Mouse (Mus musculus) left cerebral cortex, adult 8-10 months (tissue): ENCODE results near the gene Ptchd3. TPM values are rescaled to one million over a fixed set of nuclear protein-coding genes. Genes with fewer than 3 reads are reported as not detected.

Experiments
- DNase-seq, 2 experiments: peaks; one replicate each; pipeline ENCODE4 v3.0.0; 2022; ENCODE audit warnings: low spot score in 2 of 2
- total RNA-seq, 4 experiments: library from RNA; stranded (reverse); gene quantifications; 2 replicates each; pipeline ENCODE4 v1.2.4; 2022

Gene Ptchd3
- not detected for total RNA-seq

DNA sequence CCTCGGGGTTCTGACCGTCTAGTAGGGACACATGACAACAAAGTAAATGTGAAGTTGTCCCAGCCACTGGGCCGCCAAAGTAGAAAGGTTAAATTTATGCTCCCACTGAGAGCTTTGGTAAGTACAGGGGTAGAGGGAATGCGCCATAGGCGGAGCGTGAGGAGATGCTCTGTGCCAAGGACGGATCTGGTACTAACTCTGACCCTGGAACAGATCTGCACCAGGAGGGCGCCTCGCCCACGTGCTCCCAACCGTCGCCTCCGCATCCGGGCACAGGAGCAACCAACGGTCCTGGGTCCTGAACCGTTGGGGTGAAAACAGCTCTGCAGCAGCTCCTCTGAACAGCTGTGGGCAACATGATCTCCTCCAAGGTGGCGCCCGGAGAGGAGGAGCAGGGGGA is at the start of gene Ptchd3:
Gene Ptchd3, plus strand, starts transcription at position 301 of the 400 bp plus-strand sequence.
- no peak for DNase-seq

GRCm38 (mm10) chr11:121781831-121782230 is 48.2 kb upstream of the Ptchd3 start:
- DNase-seq = no peak

GRCm38 (mm10) chr11:121787456-121787855 is 42.6 kb upstream of the Ptchd3 start:
- DNase-seq = no peak

- DNase-seq = no peak
Measured at GRCm38 (mm10) chr11:121789566-121789965, 40.5 kb upstream of the Ptchd3 start.

DNA sequence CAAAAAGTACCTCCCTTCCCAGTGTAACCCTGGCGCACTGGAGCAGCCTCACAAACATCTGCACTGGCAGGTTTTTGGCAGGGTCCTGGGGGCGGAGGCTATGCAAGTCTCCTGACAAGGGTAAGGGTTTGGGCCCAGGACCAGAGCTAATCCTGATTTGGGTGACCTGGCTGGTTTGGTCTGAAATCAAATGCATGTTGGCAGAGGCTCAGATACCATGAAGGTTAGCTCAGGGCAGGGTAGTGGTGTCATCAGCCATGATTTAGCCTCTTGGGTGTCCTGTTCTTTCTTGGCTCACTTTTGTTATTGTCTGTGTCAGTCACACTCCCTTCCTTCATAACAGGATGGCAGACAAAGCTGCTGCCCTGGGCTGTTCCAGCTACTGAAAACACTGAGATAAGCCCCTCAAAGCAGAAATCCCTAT is 39.4 kb upstream of the Ptchd3 start:
- no peak for DNase-seq

DNA sequence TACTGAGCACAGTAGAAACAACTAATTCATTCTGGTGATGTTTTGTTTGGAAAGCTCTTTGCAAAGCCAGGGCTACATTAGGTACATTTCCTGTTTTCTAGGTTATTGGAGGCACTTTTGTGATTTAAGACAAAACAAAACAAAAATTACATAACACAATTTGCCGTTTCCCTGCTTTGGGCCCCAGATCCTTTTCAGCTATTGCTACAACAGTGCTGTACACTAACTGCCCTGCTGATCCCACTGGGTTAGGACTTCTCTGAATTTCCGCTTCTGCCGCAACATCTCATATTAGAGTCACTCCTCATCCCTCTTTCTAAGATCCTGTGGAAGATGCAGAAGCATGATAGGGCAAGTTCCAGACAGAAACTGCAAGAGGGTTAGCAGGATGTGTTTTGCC is 38.6 kb upstream of the Ptchd3 start:
- no peak for DNase-seq

DNA sequence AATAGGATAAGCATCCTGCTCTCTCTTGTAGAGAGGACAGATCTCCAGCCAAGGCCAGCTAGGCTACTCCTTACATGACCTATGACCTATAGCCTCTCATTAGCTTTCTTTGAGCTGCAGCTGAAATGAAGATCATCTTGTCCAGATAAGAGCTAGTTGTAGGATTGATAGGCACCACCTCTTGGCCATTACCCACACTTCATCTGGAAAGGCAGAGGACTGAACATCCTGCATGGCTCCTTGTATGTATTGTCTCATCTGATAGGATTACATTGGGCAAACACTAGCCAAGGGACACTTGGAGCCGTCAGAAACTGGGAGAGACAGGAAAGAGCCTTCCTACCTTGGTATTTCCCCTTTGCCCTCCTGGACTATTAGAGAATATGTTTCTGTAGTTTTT is 38.1 kb upstream of the Ptchd3 start:
- no peak for DNase-seq

GRCm38 (mm10) chr11:121793530-121793929 is 36.5 kb upstream of the Ptchd3 start:
- DNase-seq = no peak

DNA sequence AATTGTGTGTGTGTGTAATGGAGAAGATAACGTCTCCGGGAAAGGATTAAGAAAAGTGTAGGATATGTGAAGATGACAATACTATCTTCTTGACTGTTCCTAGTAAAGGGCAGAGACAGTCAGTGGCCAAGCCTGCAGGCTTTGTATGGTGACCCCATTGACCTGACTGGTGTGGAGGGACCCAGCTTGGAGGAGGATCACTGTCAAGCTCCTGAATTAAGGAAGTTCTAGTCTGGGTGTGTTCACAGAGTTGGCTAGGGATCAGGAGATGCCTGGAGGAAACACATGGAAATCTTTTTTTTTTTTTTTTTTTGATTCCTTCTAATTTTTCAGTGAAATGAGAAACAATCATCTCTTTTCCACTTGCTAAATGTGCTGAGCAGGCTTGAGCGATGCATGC is 35.9 kb upstream of the Ptchd3 start:
- no peak for DNase-seq

DNA sequence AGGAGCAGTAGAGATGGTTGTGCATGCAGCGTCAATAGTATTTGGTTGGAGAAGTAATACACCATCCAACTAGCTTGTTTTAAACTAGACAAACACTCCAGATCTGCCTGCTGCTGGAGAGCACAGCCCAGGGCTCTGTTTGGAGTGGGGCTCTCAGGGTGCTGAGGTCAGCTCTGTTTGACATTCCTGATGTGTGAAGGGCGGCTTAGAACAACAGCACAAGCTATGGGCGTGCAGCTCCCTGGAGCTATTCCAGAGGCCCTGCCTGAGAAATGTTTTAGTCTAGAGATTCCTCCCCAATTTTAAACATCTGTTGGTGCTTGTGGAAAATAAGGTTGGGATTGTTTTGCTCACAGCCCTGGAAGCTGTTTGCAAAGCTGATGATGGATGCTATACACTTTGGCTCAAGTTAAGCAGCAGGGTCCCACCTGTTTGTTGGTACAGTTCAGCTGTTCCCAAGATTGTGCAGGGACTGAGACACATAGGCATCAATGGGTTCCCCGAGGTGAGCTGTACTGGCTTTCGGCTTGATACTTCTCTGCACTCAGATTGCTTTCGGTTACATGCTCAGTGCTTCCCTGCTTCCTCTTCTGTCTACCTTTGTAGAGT is 35.4 kb upstream of the Ptchd3 start:
- DNase-seq = no peak

DNA sequence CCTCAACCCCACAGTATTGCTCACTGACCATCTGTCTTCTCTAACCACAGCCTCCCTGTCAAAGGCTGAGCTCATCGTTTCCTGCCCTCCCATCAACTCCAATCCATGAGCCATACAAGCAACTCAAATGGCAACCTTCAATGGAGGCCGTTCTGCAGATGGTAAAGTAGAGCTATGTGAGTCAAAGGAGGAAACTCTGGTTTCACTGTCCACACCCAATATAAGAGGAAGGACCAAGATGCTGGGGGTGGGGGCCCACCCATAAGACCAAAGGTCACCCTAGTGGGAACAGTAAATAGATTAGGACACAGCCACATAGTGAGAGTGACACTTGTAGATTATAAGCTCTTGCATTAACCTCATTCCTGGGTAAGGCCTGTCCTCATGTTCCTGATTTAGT is 34.1 kb upstream of the Ptchd3 start:
- no peak for DNase-seq

GRCm38 (mm10) chr11:121798591-121798990 is 31.5 kb upstream of the Ptchd3 start:
- no peak for DNase-seq

DNA sequence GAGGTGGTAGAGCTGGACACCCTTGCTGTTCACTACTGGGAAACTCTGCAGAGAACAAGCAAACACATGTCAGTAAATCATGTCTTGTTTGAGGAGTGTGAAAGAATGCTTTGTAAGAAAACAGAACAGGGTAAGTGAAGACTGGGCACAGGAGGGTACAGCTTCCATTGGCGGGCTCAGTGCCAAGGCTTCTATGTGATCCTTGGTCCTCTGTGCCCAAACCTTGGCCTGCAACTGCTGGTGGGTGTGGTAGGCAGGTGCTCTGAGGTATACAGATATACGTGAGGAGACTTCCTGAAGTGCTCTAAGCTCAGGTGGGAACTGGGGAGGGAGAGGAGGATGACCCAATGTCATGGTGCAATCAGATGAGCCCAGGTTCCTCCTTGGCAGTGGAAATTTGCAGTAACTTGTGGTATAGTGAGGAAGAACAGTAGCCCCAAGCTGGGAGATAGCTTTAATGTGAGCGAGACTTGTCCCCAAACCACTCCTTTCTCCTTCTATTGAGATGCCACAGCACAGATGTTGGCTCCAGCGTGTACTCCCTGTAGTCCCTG is 30.2 kb upstream of the Ptchd3 start:
- DNase-seq = no peak

DNA sequence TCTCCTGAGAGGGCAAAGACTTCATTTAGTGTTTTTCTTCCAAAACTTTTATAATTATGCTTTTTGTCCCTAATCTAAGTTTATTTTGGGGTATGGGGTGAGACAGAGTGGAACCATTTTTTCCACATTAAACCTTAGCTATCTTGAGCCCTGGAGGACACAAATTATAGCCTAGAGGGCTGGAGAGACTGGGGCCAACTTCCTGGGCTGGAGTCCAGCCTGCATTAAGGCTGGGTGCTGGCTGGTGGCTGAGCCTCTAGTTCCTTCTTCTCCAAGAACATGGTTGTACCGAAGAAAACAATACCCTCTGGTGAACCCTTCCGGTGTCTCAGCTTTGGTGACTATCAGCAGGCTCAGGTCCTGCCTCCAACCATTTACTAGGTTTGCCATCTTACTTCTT is 27.3 kb upstream of the Ptchd3 start:
- DNase-seq = no peak

GRCm38 (mm10) chr11:121804258-121805027 is 25.6 kb upstream of the Ptchd3 start:
- no peak for DNase-seq

GRCm38 (mm10) chr11:121808204-121808852 is 21.7 kb upstream of the Ptchd3 start:
- DNase-seq = peak; percentile 52 to 72

GRCm38 (mm10) chr11:121808866-121809265 is 21.2 kb upstream of the Ptchd3 start:
- no peak for DNase-seq

DNA sequence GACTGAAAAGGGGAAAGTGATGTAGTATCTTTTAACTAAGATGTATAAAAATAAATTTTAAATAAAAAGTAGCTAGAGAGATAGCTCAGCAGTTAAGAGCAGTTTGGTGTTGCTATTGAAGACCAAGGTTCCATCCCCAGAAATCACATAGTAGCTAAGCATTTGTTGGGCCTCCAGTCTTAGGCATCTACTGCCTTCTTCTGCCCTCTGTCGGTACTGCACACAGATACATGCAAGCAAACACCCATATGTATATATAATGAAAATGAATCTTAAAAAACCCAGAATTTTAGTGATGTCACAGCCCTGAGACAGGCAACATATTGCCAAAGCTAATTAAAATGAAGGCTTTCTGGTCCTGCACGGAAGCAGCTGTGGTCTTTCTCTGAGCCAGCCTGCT is 15.9 kb downstream of the Ptchd3 start:
- no peak for DNase-seq

GRCm38 (mm10) chr11:121847790-121848299 is 17.8 kb downstream of the Ptchd3 start:
- peak; percentile 11 to 44 for DNase-seq
